Mouse (Mus musculus): ENCODE results near the gene Pi4k2a. TPM values are rescaled to one million over a fixed set of nuclear protein-coding genes. Genes with fewer than 3 reads are reported as not detected.
A peak's percentile ranks its signal among the peaks of the same experiment; 100 is the strongest.

Gene Pi4k2a
- total RNA-seq, 2 experiments from 2014 or later, result 61.0 to 63.1 TPM

- peak in 1 of 2 experiments; percentile 66 for DNase-seq (ENCODE audit: low spot score in 2 of 2)
- intact Hi-C loops (cut with DNase I), result loop anchor here (5.0 kb wide), 1 partner anchor 55 kb away; the partner anchor contains the start of gene Pi4k2a
Observed at GRCm38 (mm10) chr19:42147170-42147768, 57.0 kb downstream of the Pi4k2a start, which contains the start of gene Marveld1. Marveld1 (plus strand) TSS chr19:42147400.

DNA sequence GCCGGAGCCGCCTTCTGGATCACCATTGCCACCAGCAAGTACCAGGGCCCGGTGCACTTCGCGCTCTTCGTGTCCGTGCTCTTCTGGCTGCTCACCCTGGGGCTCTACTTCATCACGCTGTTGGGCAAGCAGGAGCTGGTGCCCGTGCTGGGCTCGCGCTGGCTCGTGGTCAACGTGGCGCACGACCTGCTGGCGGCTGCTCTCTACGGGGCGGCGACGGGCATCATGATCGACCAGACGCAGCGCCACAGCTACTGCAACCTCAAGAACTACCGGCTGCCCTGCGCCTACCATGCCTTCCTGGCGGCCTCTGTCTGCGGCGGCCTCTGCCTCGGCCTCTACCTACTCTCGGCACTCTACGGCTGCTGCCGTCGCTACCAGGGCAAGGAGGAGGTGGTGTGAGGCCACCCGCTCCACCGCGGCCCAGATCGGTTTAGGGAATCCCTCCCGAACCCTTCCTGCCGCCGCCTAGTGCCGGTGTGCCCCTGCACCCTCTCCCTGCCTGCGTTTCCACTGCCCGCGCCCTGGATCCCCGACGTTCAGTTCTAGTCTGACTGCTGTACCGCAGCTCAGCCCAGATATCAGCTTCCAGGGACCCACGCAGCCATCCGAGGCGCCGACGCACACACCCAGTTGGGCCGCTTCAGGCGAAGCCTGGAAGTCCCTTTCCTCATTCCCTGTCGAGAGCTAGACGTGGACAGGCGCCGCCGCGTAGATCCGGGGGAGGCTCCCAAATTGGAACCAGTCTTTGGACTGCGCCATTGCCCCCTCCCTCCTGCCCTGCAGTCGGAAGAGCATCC, 57.7 kb downstream of the Pi4k2a start:
- DNase-seq (ENCODE audit: low spot score in 2 of 2), result peak; percentile 57 to 88
- intact Hi-C loops (cut with DNase I), result loop anchor here (5.0 kb wide), 1 partner anchor 56 kb away; the partner anchor contains the start of gene Pi4k2a

DNA sequence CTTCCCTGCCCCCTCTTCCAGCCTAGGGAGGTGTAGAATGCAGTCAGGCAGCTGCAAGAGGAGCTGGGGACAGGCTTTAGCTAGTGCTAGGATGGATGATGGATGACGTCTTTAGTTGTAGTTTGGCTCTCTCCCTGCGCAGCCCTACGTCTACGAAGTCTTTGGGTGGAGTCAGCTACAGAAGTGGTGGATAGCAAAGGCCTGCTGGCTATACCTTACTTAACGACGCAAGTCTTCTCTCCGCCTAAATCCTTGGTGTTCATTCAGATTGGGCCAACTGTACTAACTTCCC, 58.2 kb downstream of the Pi4k2a start:
- intact Hi-C loops (cut with DNase I), result loop anchor here (5.0 kb wide), 1 partner anchor 56 kb away; the partner anchor contains the start of gene Pi4k2a
- DNase-seq (ENCODE audit: low spot score in 2 of 2), result no peak

DNA sequence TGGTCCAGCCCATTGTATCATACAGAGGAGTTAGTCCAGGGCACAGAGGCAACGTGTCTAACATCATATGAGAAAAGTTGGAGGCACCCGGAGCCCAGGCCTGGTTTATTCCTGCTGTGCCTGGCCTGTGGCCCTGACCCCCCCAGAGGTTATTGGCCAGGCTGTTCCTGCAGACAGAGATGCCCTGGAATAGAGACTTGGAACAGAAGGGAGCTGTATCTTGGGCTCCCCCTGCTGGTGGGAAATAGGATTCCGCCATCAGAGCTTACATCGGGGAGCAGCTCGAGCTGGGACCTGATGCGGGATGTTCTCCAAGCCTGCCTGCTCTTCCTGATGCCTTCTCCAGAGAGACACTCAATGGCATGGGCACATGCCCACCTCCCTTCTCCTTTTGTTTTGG, 61.7 kb downstream of the Pi4k2a start:
- intact Hi-C loops (cut with DNase I), result loop anchor here (5.0 kb wide), 1 partner anchor 115 kb away; the partner anchor contains the start of gene Ankrd2
- DNase-seq (ENCODE audit: low spot score in 2 of 2), result peak; percentile 87 to 91

DNA sequence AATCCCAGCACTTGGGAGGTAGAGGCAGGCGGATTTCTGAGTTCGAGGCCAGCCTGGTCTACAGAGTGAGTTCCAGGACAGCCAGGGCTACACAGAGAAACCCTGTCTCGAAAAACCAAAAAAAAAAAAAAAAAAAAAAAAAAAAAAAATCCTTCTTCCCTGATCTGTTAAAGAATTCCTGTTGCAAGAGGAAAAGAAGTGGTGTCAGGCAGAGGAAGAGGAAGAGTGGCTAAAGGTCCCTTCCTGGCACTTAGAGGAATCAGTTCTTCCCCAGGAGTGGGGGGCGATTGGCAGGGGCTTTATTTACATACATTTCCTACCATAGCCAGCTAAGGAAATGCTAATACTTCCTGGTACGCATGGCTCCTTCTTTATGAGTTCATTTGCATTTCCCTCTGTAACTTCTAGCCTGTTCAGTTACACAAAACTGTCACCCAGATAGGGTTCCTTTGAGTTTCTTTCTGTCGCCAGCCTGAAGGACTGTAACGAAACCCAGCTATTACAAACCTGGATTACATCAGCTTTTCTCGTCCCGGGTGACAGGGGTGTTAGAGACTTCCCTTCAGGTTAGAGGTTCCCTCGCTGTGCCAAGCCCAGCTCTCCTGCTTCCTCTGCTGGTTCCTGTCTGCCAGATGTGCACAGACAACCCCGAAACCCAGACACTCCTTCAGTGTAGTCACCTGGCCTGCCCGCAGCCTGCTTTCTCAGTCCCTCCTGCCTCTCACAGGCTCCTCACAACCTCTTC, 67.4 kb downstream of the Pi4k2a start:
- DNase-seq (ENCODE audit: low spot score in 2 of 2), result no peak

GRCm38 (mm10) chr19:42158246-42159017, 68.2 kb downstream of the Pi4k2a start:
- intact Hi-C loops (cut with DNase I), result no loop called here
- DNase-seq (ENCODE audit: low spot score in 2 of 2), result no peak

More for the DNA sequence above, 67.4 kb downstream of the Pi4k2a start:
- intact Hi-C loops (cut with DNase I), result no loop called here

DNA sequence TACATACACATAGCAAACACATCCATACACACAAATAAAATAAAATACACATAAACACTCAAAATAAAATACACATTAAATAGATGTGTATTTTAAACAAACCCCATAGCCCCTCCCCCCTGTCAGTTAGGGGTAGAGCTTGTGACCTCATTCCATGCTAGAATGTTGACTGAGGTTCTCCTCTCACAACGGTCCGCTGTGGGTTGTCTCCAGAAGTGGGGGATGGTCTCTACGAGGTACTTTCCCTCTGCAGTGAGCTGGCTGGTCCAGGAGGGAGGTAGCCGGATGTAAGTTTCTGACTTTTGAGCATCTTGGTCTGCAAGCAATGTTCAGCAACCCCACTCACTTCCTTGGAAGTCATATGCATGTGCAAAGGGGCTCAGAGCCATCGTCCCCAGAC, 73.5 kb downstream of the Pi4k2a start, which contains the start of gene Zfyve27:
Gene Zfyve27, plus strand, starts transcription at position 188 of the 400 bp plus-strand sequence.
- intact Hi-C loops (cut with DNase I), result no loop called here

DNA sequence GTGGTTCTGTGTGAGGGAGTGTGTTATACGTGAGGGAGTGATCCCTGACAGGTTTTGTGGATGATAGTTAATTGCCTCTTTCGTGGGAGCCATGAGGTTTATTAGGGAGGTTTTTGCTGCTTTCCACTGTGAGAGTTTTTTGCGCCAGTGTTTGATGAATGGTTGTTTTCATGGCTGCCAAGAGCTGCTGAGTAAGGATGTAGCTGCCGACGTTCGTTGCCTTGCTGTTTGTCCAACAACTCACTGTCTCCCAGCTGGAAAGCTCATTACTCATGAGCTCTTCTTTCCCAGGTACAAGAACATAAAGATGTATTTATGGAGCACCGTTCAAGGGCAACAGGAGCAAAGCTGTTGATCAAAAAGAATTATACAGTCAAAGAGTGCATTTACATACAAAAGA, 73.9 kb downstream of the Pi4k2a start:
- intact Hi-C loops (cut with DNase I), result no loop called here

More for the DNA sequence above, 73.5 kb downstream of the Pi4k2a start, which contains the start of gene Zfyve27:
- DNase-seq (ENCODE audit: low spot score in 2 of 2), result no peak

GRCm38 (mm10) chr19:42166130-42166529, 75.9 kb downstream of the Pi4k2a start:
- DNase-seq (ENCODE audit: low spot score in 2 of 2), result peak; percentile 85 to 91
- intact Hi-C loops (cut with DNase I), result loop anchor here (2.0 to 5.0 kb wide), 3 partner anchors 21 to 129 kb away; partner anchors contain the start of genes Ankrd2 and Pi4k2a

More for the DNA sequence above, 73.9 kb downstream of the Pi4k2a start:
- DNase-seq (ENCODE audit: low spot score in 2 of 2), result no peak

DNA sequence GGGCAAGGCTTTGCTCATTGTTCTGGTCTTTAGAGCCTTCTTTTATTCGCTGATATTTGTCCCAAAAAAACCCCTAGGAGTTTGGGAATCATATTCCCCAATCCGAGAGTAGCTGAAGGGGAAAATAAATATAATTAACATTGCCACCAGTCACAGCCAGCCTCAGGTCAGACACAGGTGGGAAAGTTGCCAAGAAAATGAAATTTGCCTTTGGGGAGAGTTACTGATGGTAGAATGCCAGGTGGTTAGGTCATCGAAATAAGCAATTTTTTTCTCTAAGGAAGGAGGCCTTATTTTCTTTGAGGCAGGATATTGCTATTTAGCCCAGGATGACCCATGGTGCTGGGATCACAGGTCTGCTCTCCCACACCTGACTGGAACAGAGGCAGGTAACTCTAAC, 76.5 kb downstream of the Pi4k2a start:
- DNase-seq (ENCODE audit: low spot score in 2 of 2), result no peak
- intact Hi-C loops (cut with DNase I), result loop anchor here (2.0 to 5.0 kb wide), 3 partner anchors 22 to 129 kb away; partner anchors contain the start of genes Ankrd2 and Pi4k2a

DNA sequence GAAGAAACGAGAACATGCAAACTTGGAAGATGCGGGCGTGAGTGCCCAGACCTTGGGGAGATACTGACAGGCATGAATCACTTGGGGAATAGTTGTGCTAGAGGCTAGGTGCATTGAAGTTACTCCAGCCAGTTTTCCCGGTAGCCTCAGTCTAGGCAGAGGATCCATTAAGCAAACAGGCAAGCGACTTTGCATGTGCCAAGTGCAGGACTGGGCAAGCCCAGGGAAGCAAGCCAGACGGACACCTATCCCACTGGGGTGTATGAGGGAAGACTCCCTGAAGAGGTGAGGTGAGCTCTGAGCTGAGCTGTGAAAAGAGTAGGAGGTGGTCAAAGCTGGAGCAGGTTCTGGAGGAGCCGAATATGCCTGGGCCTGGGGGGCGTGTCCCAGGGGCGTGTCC, 77.2 kb downstream of the Pi4k2a start:
- intact Hi-C loops (cut with DNase I), result loop anchor here (2.0 to 5.0 kb wide), 3 partner anchors 23 to 130 kb away; partner anchors contain the start of genes Ankrd2 and Pi4k2a
- no peak for DNase-seq (ENCODE audit: low spot score in 2 of 2)

GRCm38 (mm10) chr19:42169322-42169975, 79.2 kb downstream of the Pi4k2a start:
- DNase-seq (ENCODE audit: low spot score in 2 of 2), result peak in 1 of 2 experiments; percentile 13
- intact Hi-C loops (cut with DNase I), result loop anchor here (5.0 kb wide), 2 partner anchors 77 to 132 kb away; partner anchors contain the start of genes Ankrd2 and Pi4k2a

DNA sequence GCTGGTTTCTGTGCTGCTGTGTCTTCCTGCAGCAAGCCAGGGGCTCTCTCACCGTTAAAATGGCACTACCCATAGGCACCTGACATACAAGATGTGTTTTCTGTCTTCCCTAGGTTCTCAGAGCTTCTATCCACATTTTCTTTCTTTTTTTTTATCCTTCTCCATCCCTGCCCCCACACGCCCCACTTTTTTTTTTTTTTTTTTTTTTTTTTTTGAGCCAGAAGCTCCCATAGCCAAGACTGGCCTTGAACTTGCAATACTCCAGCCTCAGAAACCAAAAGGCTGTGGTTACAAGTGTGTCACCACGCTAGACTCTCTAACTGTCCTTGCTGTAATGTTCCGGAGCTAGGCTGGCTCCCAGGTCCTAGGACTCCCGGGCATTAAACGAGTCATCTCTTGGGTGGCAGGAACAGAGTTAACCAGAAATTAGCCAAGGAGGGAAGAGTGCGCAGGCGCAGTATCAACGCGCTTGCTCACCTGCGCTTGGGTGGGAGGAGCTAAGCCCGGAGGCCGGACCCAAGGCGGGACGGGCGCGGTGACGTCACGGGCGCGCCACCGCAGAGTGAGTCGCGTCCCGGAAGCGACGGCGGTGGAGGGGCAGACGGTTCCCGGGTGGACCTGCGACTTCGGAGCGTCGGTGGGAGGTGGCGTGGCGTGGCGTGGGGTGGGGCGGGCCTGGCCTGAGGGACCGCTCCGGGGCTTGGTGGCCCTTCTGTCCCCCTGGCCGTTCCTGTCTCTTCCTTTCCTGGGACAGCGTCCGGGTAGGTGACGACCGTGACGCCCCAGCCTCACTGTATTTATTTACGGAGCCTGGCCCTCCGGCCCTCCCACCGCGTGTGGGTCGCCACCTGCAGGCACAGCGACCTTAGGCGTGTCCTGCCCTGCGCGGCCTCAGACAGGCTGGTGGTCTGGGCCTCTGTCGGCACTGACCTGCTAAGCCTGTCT, 80.0 kb downstream of the Pi4k2a start:
- intact Hi-C loops (cut with DNase I), result no loop called here

More for the DNA sequence above, 80.0 kb downstream of the Pi4k2a start:
- peak; percentile 94 to 96 for DNase-seq (ENCODE audit: low spot score in 2 of 2)

Measured in left cerebral cortex, postnatal 25 days (tissue).